Mouse (Mus musculus) heart, embryonic 16.5 days (tissue): ENCODE data around the gene A630095N17Rik. TPM values are rescaled to one million over a fixed set of nuclear protein-coding genes. Genes with fewer than 3 reads are reported as not detected.

ENCODE experiments used
- ATAC-seq: fragments of 200-750 bp; cut with Nextera tagmentation; replicated peaks from 2 replicates; pipeline ENCODE4 v1.8.0; 2017; ENCODE audit warnings: moderate number of reproducible peaks; ENCODE audit not compliant: insufficient read depth, low FRiP score; ENCODE audit errors: extremely low read depth
- H3K27ac ChIP-seq: fragments of 300-500 bp; sonication (generic); 2 replicates; pipeline ENCODE4 v1.5.1; 2014; ENCODE audit warnings: mild to moderate bottlenecking, low read length, control low read depth, moderate library complexity
- H3K27me3 ChIP-seq: fragments of 300-500 bp; sonication (generic); 2 replicates; pipeline ENCODE4 v1.6.1; 2014; ENCODE audit warnings: low read length, mixed read lengths; ENCODE audit not compliant: control insufficient read depth, insufficient read depth
- H3K36me3 ChIP-seq: fragments of 300-500 bp; sonication (generic); 2 replicates; pipeline ENCODE4 v1.6.1; 2014; ENCODE audit not compliant: control insufficient read depth, insufficient read depth
- H3K4me1 ChIP-seq: fragments of 300-500 bp; sonication (generic); 2 replicates; pipeline ENCODE4 v1.6.1; 2014; ENCODE audit warnings: low read length, mixed read lengths; ENCODE audit not compliant: control insufficient read depth, insufficient read depth
- H3K4me2 ChIP-seq: fragments of 300-500 bp; sonication (generic); 2 replicates; pipeline ENCODE4 v1.6.1; 2014; ENCODE audit warnings: low read depth, mild to moderate bottlenecking, control low read depth, low read length
- H3K4me3 ChIP-seq: fragments of 300-500 bp; sonication (generic); 2 replicates; pipeline ENCODE4 v1.5.1; 2014; ENCODE audit warnings: mild to moderate bottlenecking, control low read depth, low read length
- H3K9ac ChIP-seq: fragments of 300-500 bp; sonication (generic); 2 replicates; pipeline ENCODE4 v1.6.1; 2014; ENCODE audit warnings: low read length, control low read depth
- H3K9me3 ChIP-seq: fragments of 300-500 bp; sonication (generic); replicated peaks from 2 replicates; pipeline ENCODE4 v1.6.1; 2016; ENCODE audit warnings: low read length; ENCODE audit not compliant: control insufficient read depth
- WGBS: fragments of 180-500 bp; shearing (Covaris S2); extraction: QIAGEN DNeasy Blood & Tissue Kit; methylation state at CpG from one replicate; pipeline ENCODE4 v1.1.7; 2014; 5-methylcytosine and 5-hydroxymethylcytosine counted together
- polyA plus RNA-seq: library from polyadenylated mRNA; unstranded; fragments of >200 nt; fragmentation: Nextera tagmentation; extraction: Ambion mirVana; gene quantifications from 2 replicates; pipeline ENCODE4 v1.2.1, GENCODE M21; 2015

Gene A630095N17Rik
- polyA plus RNA-seq, 1 experiment from 2014 or later = 0.24 TPM

DNA sequence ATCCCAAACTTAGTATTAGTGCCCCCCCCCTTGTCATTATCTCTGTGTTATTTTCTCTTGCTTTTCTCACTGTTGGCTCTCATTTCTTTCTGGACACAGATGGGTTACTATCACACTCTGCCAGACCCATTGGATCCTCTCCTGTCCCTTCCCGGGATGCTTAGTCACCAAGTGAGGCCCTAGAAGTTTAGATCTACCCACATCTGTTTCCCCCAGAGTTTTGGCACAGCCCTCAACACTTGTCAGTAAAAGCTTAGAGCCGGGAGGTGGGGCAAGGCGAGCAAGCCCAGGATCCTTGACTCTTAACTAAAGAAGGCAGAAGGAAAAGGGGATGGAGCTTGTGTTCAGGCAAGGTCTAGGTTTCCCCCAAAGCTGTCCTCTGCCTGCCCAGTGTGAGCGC lies 2.7 kb downstream of the A630095N17Rik start:
- Histone ChIP-seq H3K9ac (no peak overlapping the region), H3K4me2 (no peak overlapping the region), H3K36me3 (no peaks in the 10 kb centered on the region), H3K27ac (no peak overlapping the region), H3K4me1 (peaks cover 6% of the 10 kb centered on the region; the same call in 1 of the 2 replicates), H3K27me3 (no peaks in the 10 kb centered on the region), H3K4me3 (no peak overlapping the region), H3K9me3 (no peaks in the 10 kb centered on the region)
- ATAC-seq = no peak
- WGBS = 64% methylated on average over 4 of the region's 4 CpGs

DNA sequence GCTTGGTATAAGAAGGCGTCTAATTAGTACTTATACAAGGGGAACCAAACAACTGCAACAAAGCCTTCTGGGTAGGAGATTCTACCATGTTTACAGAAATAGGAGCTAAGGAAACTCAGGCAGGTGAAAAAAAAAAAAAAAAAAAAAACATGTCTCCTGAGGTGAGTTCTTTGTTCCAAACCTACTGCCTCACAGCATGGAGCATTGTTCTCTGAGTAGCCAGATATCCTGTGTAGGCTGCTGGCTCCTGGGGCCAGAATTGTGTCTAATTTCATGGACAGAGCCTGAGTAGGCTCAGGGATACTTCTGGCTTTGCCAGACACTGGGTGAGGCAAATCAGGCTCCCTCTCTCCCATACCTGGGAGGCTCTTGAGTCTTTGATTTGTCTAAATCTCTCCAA lies 4.2 kb downstream of the A630095N17Rik start:
- no peak for ATAC-seq
- no peak overlapping the region for H3K4me3 ChIP-seq
- H3K27me3 ChIP-seq = no peaks in the 10 kb centered on the region
- H3K4me2 ChIP-seq = no peak overlapping the region
- H3K36me3 ChIP-seq = no peaks in the 10 kb centered on the region
- H3K27ac ChIP-seq = no peak overlapping the region
- H3K9me3 ChIP-seq = no peaks in the 10 kb centered on the region
- H3K4me1 ChIP-seq = peaks cover 6% of the 10 kb centered on the region; the same call in 1 of the 2 replicates
- H3K9ac ChIP-seq = no peak overlapping the region
- 58% methylated on average over 1 of the region's 1 CpGs for WGBS

DNA sequence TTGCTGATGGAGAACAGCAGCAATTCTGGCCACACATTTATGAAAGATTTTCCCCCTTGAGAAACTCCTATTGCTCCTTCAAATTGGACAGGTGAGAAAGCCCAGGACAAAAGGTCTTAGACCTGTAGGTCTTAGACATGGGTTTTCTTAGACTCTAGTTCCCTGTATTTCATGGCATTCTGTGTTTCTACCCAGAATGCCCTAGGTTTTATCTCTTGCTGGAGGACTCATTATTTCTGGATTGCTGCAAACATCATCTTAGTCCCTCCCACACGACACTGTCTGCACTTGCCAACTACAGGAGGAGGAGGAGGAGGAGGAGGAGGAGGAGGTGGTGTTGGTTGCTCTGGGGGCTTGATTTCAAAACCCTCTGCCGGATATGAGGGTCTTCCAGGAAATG lies 5.8 kb downstream of the A630095N17Rik start:
- 68% methylated on average over 2 of the region's 2 CpGs for WGBS
- no peak overlapping the region for H3K9ac ChIP-seq
- H3K27me3 ChIP-seq = 0 out of 2 replicates have a peak, but pooled peaks cover 2% of the 10 kb centered on the region
- peaks cover 6% of the 10 kb centered on the region; the same call in 1 of the 2 replicates for H3K4me1 ChIP-seq
- no peak overlapping the region for H3K4me2 ChIP-seq
- no peaks in the 10 kb centered on the region for H3K9me3 ChIP-seq
- no peaks in the 10 kb centered on the region for H3K36me3 ChIP-seq
- no peak overlapping the region for H3K27ac ChIP-seq
- ATAC-seq = no peak
- no peak overlapping the region for H3K4me3 ChIP-seq

DNA sequence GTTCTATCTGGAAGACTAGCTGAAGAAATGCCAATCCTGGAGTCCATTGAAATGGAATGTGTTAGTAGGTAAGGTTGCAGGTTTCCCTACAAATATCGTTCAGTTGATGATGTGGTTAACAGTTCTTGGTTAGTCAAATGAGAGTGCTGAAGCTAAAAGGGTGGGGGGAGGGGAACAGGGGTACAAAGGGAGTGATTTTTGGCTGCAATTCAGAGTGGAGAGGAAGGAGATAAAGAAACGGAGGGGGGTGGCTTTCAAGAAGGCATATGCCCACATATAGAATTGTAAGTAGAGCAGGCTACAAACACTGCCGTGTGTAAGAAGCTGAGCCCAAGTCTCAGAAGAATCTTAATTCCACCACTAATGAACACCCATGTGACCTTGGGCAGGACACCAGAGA lies 6.4 kb downstream of the A630095N17Rik start:
- ATAC-seq = no peak
- 35% methylated on average over 3 of the region's 3 CpGs for WGBS
- 0 out of 2 replicates have a peak, but pooled peaks cover 2% of the 10 kb centered on the region for H3K27me3 ChIP-seq
- no peak overlapping the region for H3K9ac ChIP-seq
- H3K27ac ChIP-seq = no peak overlapping the region
- H3K36me3 ChIP-seq = no peaks in the 10 kb centered on the region
- no peak overlapping the region for H3K4me2 ChIP-seq
- no peak overlapping the region for H3K4me3 ChIP-seq
- no peaks in the 10 kb centered on the region for H3K9me3 ChIP-seq
- peaks cover 6% of the 10 kb centered on the region; the same call in 1 of the 2 replicates for H3K4me1 ChIP-seq

DNA sequence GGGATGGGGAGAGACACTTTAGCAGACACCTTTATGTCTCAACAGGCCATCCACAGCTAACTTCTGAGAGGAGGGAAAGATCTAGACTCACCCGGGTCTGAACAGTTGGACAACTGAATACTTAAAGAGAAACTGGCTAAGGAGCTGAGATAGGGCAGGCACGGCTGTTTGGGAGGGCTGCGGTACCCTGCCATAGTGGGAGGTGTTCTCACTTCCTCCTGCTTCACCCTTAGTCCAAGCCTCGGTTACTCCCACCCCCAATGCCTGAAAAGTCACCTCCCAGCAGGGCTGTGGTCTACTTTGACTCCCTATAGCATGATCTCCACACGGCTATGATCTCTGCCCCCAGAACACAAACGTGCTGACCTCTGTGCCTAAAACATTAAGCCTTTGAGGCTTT lies 8.4 kb downstream of the A630095N17Rik start:
- Histone ChIP-seq H3K9ac (no peak overlapping the region), H3K4me2 (no peak overlapping the region), H3K4me1 (peaks cover 10% of the 10 kb centered on the region), H3K4me3 (no peak overlapping the region), H3K36me3 (no peaks in the 10 kb centered on the region), H3K9me3 (no peaks in the 10 kb centered on the region), H3K27me3 (peaks cover 7% of the 10 kb centered on the region; the same call in 1 of the 2 replicates), H3K27ac (0 out of 2 replicates have a peak overlapping the region, but pooled peaks have one; percentile 3)
- 42% methylated on average over 6 of the region's 6 CpGs for WGBS
- no peak for ATAC-seq

DNA sequence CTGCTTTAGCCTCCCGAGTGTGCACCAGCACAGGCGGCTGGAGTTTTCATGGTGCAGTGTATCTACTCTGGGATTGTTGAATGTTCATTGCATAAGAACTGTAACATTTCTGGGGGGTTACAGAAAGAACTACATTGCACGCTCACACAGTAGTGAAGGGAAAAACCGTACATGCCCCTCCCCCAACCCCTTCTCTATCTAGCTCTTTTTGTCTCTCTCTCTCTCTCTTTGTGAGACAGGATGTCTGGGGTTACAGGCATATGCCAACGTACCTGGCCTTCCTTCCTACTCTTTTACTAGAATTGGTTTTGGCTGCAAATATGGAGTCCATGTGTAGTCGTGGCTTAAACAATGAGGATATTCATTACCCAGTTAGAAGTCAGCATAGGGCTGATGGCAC lies 9.0 kb downstream of the A630095N17Rik start:
- Histone ChIP-seq H3K27me3 (peaks cover 7% of the 10 kb centered on the region; the same call in 1 of the 2 replicates), H3K27ac (no peak overlapping the region), H3K36me3 (no peaks in the 10 kb centered on the region), H3K9me3 (no peaks in the 10 kb centered on the region), H3K4me3 (no peak overlapping the region), H3K4me1 (peaks cover 12% of the 10 kb centered on the region), H3K4me2 (no peak overlapping the region), H3K9ac (no peak overlapping the region)
- WGBS = 69% methylated on average over 6 of the region's 6 CpGs
- no peak for ATAC-seq

DNA sequence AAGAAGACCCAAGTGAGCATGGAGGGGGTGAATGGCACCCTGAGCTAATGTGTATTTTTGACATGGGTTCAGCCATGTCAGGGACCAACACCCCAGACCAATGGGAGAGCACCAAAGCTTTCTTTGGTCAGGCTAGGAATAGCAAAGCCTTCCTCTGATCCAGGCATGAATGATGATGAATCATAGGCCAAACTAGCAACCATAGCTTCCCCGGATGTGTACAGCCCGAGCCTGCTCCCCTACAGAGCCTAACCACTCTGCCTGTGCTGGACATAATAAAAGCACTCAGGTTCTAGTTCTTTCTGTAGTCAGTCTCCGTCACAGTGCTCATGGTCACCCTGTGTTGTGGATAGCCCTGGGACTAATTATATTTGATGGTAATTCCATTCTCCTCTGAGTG lies 10.4 kb downstream of the A630095N17Rik start:
- no peaks in the 10 kb centered on the region for H3K36me3 ChIP-seq
- H3K27ac ChIP-seq = no peak overlapping the region
- peaks cover 7% of the 10 kb centered on the region; the same call in 1 of the 2 replicates for H3K27me3 ChIP-seq
- H3K9ac ChIP-seq = no peak overlapping the region
- H3K4me3 ChIP-seq = no peak overlapping the region
- ATAC-seq = no peak
- peaks cover 13% of the 10 kb centered on the region for H3K4me1 ChIP-seq
- H3K9me3 ChIP-seq = no peaks in the 10 kb centered on the region
- no peak overlapping the region for H3K4me2 ChIP-seq
- 74% methylated on average over 3 of the region's 3 CpGs for WGBS

DNA sequence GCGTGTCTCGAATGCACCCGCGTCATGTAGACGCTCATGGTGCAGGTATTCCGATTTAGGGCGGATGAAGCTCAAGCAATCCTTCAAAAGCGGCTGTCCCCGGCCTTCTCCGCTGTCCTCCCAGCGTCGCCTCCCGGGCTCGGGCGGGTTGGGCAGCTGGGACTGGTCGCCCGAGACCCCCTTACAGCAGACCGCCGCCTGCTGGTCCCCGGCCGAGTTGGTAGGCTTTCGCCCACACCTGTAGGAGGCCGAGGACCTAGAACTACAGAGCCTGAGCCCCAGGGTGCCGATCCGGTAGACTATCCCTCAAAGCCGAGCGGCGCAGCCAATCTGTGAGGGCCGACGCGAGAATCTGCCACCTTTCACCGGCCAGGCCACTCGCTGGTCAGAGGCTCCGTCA lies 12.4 kb downstream of the A630095N17Rik start, which contains the start of gene Tuba4a:
Gene Tuba4a (minus strand): TSS at position 335 of the 400 bp plus-strand sequence.
- Histone ChIP-seq H3K36me3 (peaks cover 6% of the 10 kb centered on the region; the same call in 1 of the 2 replicates), H3K4me2 (peak within 1 kb of the TSS; percentile 98), H3K9me3 (no peaks in the 10 kb centered on the region), H3K27ac (peak within 1 kb of the TSS; percentile 30), H3K4me1 (peaks cover 10% of the 10 kb centered on the region), H3K9ac (peak within 1 kb of the TSS; percentile 72), H3K4me3 (peak within 1 kb of the TSS; percentile 71), H3K27me3 (peaks cover 7% of the 10 kb centered on the region; the same call in 1 of the 2 replicates)
- ATAC-seq = peak; percentile 38; the same call in 1 of the 2 replicates
- under 1% methylated on average over 34 of the region's 34 CpGs for WGBS

DNA sequence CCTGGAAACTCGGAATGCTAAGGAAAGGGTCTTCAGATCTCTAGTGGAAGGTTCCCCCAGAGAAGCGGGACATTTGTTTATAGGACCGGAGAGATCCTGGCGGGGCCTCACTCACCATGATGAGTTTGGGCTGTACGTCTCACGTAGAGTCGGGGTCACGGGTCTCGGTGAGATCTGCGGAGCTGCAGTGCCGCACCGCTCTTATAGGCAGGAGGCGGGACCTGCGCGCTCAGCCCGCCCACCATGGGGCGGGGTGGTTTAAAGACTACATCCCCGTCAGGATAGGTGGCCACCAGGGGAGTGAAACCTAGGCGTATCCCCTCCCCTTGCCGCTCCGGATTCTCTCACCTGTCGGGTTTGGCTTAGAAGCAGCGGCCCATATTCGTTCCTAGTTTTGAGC lies 12.8 kb downstream of the A630095N17Rik start:
- Histone ChIP-seq H3K27me3 (peaks cover 7% of the 10 kb centered on the region; the same call in 1 of the 2 replicates), H3K36me3 (peaks cover 8% of the 10 kb centered on the region), H3K4me1 (peaks cover 10% of the 10 kb centered on the region), H3K9ac (peak overlapping the region; percentile 72), H3K9me3 (no peaks in the 10 kb centered on the region), H3K27ac (peak overlapping the region; percentile 30; the same call in 1 of the 2 replicates), H3K4me3 (peak overlapping the region; percentile 71), H3K4me2 (peak overlapping the region; percentile 98)
- peak; percentile 89 for ATAC-seq
- under 1% methylated on average over 24 of the region's 24 CpGs for WGBS
